Mouse (Mus musculus): ENCODE measurements around the gene Dnaja3.

GRCm38 (mm10) chr16:4635760-4636159, 4.0 kb upstream of the Dnaja3 start:
- TF ChIP-seq POLR2A (IDR thresholded peaks at IDR 0.05; ENCODE audit: insufficient read length, low read depth): no peak
- TF ChIP-seq TCF12 (IDR thresholded peaks at IDR 0.05; ENCODE audit: insufficient read depth, poor library complexity, severe bottlenecking): no peak
- no peak for TF ChIP-seq POLR2AphosphoS2 (IDR thresholded peaks at IDR 0.05; ENCODE audit: insufficient read length, low read depth)
- no peak for TF ChIP-seq MYOD1 (IDR thresholded peaks at IDR 0.05; ENCODE audit: control insufficient read depth in 1 of 3, insufficient read length in 2 of 3, low read depth in 2 of 3)
- no peak for TF ChIP-seq USF1 (IDR thresholded peaks at IDR 0.05; ENCODE audit: low read depth)
- TF ChIP-seq CEBPB (IDR thresholded peaks at IDR 0.05; ENCODE audit: insufficient read depth, poor library complexity, severe bottlenecking): no peak
- no peak for TF ChIP-seq MAX (IDR thresholded peaks at IDR 0.05; ENCODE audit: low read depth)
- no peak for TF ChIP-seq E2F4 (IDR thresholded peaks at IDR 0.05; ENCODE audit: insufficient read depth)
- TF ChIP-seq REST (IDR thresholded peaks at IDR 0.05; ENCODE audit: insufficient read depth, insufficient read length): no peak
- no peak for TF ChIP-seq MYOG (IDR thresholded peaks at IDR 0.05; ENCODE audit: control insufficient read depth in 1 of 3, insufficient read depth in 1 of 3, insufficient read length in 2 of 3, low read depth in 2 of 3)
- no peak for TF ChIP-seq TCF3 (IDR thresholded peaks at IDR 0.05; ENCODE audit: insufficient read length, low read depth)
